ENCODE assay signal across 8 mouse cellular contexts in genomic region chr17:73970361-73971027, GRCm38 (mm10). TPM values are rescaled to one million over a fixed set of nuclear protein-coding genes. Genes with fewer than 3 reads are reported as not detected.
DNase-seq lines count a peak whose midpoint lies in the region; ATAC-seq lines count a peak whose summit lies in the region.

No protein-coding gene starts in this region.

- peak; percentile 91 for ATAC-seq in lung, embryonic 16.5 days (ENCODE audit: low read depth)

- H3K4me3 ChIP-seq in lung, embryonic 16.5 days (ENCODE audit: low read length) = no peak overlapping the region
- no peak overlapping the region for H3K4me3 ChIP-seq in hindbrain, embryonic 10.5 days

- peak overlapping the region; percentile 4; the same call in 1 of the 2 replicates for H3K27ac ChIP-seq in lung, embryonic 16.5 days (ENCODE audit: low read length)
- H3K27ac ChIP-seq in hindbrain, embryonic 10.5 days = no peak overlapping the region

- H3K4me1 ChIP-seq in lung, embryonic 16.5 days (replicated peaks; ENCODE audit: control insufficient read depth, insufficient read depth, low read length) = no peaks in the 10 kb centered on the region
- H3K4me1 ChIP-seq in hindbrain, embryonic 10.5 days (replicated peaks) = no peaks in the 10 kb centered on the region

- no peaks in the 10 kb centered on the region for H3K9me3 ChIP-seq in lung, embryonic 16.5 days (ENCODE audit: control insufficient read depth, low read length)
- no peaks in the 10 kb centered on the region for H3K9me3 ChIP-seq in hindbrain, embryonic 10.5 days

- intact Hi-C loops in gastrocnemius, postnatal 14 days (cut with DNase I; ENCODE audit: low total_unique reads) = no loop called here

- no peaks in the 10 kb centered on the region for H3K27me3 ChIP-seq in lung, embryonic 16.5 days (ENCODE audit: control insufficient read depth, insufficient read depth, low read depth, low read length)
- no peaks in the 10 kb centered on the region for H3K27me3 ChIP-seq in hindbrain, embryonic 10.5 days (ENCODE audit: insufficient read depth, poor library complexity, severe bottlenecking)

- H3K9ac ChIP-seq in lung, embryonic 16.5 days (ENCODE audit: low read length) = no peak overlapping the region

- H3K36me3 ChIP-seq in lung, embryonic 16.5 days (ENCODE audit: control insufficient read depth, insufficient read depth, low read length) = no peaks in the 10 kb centered on the region
- no peaks in the 10 kb centered on the region for H3K36me3 ChIP-seq in hindbrain, embryonic 10.5 days

- DNase-seq in adrenal gland, adult 18-20 months (ENCODE audit: low spot score in 2 of 2) = peak; percentile 20 to 52
- DNase-seq in adrenal gland, adult 8-10 months = no peak
- DNase-seq in 3T3-L1 (ENCODE audit: low read depth, low spot score) = peak; percentile 97
- DNase-seq in gastrocnemius, postnatal 14 days = peak; percentile 71
- DNase-seq in kidney, adult 8-10 months = peak; percentile 63 to 68
- no peak for DNase-seq in hindbrain, embryonic 10.5 days (ENCODE audit: low spot score)
- DNase-seq in embryo, embryonic 10.5 days (ENCODE audit: low spot score) = no peak

- H3K4me2 ChIP-seq in lung, embryonic 16.5 days (ENCODE audit: low read depth, low read length) = no peak overlapping the region

- 32% methylated on average over 3 of the region's 3 CpGs for WGBS in lung, embryonic 16.5 days
- WGBS in hindbrain, embryonic 10.5 days = 71% methylated on average over 3 of the region's 3 CpGs

RNA-seq across cellular contexts. Expression of gene Xdh, which starts 20.5 kb away (rescaled TPM):
- total RNA-seq in adrenal gland, adult 18-20 months (2021) = 100 to 1,000 TPM; 130 to 431 TPM
- total RNA-seq in adrenal gland, adult 8-10 months (2022) = 100 to 1,000 TPM; 136 to 432 (median 285) TPM
- total RNA-seq in gastrocnemius, postnatal 14 days (2021) = 10 to 100 TPM; 18.2 to 19.8 TPM
- 9.5 and 13.9 TPM in 2 replicates for polyA plus RNA-seq in lung, embryonic 16.5 days (2015; fragmentation: Nextera tagmentation; extraction: Ambion mirVana)
- polyA plus RNA-seq in hindbrain, embryonic 10.5 days (2016; fragmentation: Nextera tagmentation; extraction: Ambion mirVana) = 0.22 and 0.31 TPM in 2 replicates

Comparison
In these comparisons a context has a peak if more than half of its experiments do, and no peak if none do; other contexts are left out.
1. DNase-seq: peak in adrenal gland, adult 18-20 months (2 of 2), 3T3-L1 (single experiment), gastrocnemius, postnatal 14 days (single experiment) and kidney, adult 8-10 months (2 of 2); none in adrenal gland, adult 8-10 months (single experiment), hindbrain, embryonic 10.5 days (single experiment) and embryo, embryonic 10.5 days (single experiment).
2. RNA of gene Xdh, which starts 20.5 kb away (total RNA-seq): 130 to 431 TPM in adrenal gland, adult 18-20 months and 136 to 432 TPM in adrenal gland, adult 8-10 months; 18.2 to 19.8 TPM in gastrocnemius, postnatal 14 days; every median in the first group is over 4 times any median in the second.